Mouse (Mus musculus) c-Kit-positive CD71-positive TER-119-positive erythroid progenitor cells, embryonic 14.5 days (primary cell): ENCODE measurements around the gene Izumo2.
A peak's percentile ranks its signal among the peaks of the same experiment; 100 is the strongest.
"Not testable (repeated sequence)": the region's sequence is repeated elsewhere in the genome, so short reads cannot be mapped to it uniquely, and the experiment has no call there.

ENCODE experiments used
- DNase-seq: peaks from one replicate; pipeline ENCODE4 v3.0.0-alpha.2; 2013; ENCODE audit warnings: low spot score

Gene Izumo2

DNA sequence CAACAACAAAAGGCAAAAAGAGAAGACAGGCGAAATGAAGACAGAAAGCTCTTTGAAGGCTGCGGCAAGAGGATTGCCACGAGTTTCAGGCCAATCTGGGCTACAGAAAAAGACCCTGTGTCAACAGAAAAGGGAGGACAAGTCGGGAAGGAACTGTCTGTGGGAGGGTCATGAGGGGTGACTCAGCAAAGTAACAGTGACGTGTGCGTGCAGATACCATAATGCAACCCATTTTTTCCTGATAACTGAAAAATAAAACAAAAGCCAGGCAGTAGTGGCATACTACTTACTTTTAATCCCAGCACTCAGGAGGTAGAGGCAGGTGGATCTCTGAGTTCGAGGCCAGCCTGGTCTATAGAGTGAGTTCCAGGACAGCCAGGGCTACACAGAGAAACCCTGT is 10.6 kb upstream of the Izumo2 start:
- peak; percentile 7 for DNase-seq

DNA sequence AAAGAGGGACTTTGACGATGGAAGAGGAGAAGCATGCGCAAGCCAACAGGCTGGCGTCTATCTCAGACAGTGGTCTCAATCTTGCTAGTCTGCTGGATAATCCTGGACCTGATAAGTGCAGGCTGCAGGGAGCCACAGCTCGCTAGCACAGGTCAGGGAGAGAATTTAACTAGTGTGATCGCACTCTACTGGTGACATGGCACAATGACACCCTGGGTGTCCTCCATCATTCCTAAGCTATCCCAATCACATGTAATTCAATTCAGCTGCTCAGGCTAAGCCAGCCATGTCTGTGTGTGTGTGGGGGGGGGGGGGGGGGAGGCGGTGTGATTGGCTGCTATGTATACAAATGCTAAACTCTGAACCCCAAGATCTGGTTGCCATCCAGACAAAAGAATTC is 6.6 kb upstream of the Izumo2 start:
- DNase-seq, result no peak

DNA sequence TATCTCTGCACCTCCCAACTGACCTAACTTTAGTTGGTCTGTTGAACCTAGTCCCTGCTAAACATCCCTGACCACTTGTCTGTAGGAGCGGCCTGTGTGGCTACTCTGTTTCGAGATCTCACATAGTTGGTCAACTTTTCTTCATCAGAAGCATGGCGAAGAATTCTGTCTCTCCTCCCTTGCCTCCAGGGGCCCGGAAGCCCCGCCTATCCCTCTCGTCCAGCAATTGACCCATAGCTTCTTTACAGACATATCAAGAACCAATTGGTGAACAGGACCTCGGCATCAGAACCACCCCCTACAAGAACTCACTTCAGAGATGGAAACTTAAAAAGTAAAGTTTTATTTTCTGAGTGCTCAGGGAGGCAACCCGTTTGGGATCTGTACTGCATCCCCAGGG is 5.6 kb upstream of the Izumo2 start:
- no peak for DNase-seq

DNA sequence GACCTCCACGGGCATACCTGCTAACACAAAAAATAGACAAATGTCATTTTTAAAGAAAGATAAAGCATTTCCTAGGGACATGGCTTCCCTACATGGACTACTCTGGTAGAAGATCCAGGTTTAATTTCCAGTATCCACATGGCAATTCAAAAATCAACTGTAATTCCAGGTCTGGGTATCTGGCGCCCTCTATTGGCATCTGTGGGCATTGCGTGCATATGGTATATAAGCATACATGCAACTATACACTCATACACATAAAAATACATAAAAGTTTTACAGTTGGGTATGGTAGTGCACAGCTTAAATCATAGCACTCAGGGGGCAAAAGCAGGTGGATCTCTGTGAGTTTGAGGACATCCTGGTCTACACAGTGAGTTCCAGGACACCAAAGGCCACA is 4.2 kb upstream of the Izumo2 start:
- peak; percentile 25 for DNase-seq

DNA sequence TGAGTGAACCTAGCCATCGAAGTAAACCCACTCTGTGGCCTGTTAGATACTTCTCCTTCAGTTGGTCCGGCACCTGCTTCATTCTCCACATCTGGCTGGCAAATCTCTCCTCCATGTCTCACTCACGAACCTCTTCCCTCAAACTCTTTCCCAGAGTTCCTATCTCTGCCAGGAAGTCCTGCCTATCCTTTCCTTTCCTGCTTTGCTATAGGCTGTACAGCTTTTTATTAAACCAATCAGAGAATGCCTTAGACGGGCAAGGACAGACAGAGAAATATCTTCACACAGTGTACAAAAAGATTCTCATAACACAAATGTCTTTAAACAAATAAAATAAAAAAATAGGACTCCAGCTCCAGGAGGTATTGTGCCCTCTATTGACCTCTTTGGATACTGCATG is 3.5 kb upstream of the Izumo2 start:
- DNase-seq, result no peak

DNA sequence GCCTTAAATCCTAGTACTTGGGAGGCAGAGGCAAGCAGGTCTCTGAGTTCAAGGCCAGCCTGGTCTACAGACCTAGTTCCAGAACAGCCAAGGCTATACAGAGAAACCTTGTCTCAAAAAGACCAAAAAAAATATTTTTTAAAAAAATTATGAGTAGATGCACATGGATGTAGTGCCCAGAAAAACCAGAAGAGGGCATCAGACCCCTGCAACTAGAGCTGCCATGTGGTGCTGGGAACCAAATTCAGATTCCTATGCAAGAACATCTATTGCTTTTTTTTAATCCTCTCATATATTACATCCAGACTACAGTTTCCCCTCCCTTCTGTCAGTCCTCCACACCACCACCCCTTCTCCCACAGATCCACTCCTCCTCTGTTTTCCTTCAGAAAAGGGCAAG is 2.2 kb upstream of the Izumo2 start:
- no peak for DNase-seq

DNA sequence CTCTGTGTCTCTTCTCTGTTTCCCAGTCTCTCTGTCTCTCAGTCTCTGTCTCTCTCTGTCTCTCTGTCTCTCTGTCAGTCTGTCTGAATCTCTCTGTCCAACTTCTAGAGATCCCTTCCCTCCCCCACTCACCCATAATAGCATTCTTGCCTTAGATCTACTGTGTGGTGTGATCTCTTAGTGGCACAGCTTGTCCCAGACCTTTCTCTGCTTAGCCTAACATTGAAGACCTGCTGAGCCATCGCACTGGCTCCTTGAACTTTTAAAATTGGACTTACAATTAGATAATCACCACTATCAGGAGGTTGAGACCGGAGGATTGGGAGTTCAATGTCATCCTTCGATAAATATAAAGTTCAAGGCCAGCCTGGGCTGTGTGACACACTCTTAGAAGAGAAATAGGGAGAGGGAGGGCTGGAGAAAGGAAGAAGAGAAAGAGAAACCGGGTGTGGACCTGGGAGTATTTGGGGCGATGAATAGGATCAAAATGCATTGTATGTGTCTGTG is 1.3 kb upstream of the Izumo2 start:
- no peak for DNase-seq

DNA sequence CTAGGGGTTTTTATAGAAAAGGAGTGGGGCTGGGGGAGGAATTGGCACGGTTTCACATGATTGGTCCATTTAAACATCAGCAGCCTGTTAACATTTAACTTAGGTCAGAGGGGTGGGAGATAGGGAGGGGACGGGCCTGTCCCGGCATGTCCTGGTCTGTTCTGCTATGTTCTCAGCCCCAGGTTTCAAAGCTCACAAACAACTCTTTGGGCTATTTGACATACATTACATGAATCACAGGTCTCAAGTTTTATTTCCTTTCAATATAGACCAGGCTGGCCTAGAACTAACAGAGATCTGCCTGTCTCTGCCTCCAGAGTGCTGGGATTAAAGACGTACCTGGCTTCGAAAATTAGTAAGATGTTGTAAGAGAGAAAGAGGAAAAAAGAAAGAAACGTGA is 449 bp upstream of the Izumo2 start:
- DNase-seq, result not testable (repeated sequence)

DNA sequence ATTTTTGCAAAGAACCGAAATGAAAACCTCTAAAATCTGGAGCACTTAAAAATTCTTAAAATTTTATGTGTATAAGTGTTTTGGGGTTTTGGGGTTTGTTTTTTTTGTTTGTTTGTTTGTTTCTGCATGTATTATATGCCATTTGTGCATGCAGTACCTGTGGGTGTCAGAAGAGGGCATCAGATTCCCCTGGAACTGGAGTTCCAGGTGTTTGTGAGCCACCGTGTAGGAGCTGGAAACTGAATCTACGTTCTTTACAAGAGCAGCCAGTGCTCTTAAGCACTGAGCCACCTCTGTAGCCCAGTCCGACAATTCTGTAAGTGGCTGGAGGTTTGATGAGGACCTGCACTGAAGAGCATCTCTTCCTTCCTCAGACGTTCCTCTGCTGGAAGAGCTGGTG is 1.3 kb downstream of the Izumo2 start:
- no peak for DNase-seq

DNA sequence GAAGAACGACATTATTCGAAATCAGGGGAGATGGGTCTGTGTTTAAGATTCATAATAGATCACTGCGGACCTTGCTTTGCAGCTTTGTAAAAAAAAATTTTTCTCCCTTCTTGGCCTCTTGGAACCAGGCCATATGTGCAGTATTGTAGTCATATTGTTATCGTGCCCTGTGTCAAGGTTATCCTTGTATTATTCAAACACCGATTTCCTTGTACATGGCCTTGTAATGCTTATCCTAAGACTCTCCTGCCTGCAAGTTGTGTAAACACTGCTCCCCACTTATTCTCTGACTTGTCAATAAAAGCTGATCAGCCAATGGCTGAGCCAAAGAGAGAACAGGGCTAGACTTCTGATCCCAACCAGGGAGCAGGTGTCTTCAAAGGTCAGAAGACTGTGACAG is 13.5 kb downstream of the Izumo2 start:
- DNase-seq, result no peak

DNA sequence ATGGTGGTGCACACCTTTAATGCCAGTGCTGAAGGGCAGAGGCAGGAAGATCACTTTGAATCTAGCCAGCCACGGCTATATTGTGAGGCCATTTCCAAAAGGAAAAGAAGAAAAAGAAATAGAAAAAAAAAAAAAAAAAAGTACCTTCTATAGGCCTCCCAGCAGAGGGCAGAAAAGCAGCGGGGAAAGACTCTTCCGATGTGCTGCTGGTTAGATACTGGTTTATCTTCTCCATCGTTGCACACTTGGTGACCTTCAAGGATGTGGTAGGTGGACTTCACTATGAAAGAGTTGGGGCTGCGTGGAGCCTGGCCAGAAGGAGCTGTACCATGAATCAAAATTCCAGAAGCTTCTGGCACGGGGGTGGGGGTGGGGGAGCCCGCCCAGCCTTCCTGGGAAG is 15.8 kb downstream of the Izumo2 start:
- DNase-seq, result no peak

DNA sequence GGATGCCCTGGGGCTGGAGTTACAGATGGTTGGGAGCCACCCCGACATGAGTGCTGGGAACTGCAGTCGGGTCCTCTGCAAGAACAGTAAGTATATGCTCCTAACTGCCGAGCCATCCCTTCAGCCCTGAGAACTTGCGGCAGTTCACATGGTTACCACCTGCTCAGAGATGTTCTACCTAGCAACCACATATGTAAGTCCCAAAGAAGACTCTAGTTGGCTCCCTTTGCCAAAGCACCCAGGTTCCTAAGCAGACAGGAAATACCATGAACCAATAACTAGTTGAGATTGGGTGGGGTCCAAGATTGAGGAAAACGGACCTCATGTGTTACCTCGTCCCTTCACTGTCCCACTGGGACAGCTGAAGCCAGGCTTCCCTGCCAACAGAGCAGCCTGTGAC is 17.8 kb downstream of the Izumo2 start:
- DNase-seq, result no peak

DNA sequence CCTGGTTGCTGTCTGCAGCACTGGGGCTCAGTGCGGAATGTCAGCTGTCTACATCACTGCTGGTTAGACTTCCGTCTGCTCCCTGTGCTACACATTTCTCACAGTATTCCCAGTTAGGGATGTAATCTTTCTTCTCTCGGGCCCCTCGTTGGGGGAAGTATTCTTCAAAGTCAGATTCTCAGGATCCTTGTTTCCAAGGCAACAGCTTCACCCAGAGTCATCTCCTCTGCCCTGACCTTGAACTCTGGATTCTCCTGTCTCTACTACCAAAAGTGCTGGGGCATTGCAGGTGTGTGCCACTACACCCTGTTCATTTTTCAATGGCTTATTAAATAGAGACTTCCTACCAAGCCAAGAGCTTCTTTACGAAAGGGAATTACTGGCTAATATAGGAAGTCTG is 18.6 kb downstream of the Izumo2 start:
- DNase-seq, result no peak

DNA sequence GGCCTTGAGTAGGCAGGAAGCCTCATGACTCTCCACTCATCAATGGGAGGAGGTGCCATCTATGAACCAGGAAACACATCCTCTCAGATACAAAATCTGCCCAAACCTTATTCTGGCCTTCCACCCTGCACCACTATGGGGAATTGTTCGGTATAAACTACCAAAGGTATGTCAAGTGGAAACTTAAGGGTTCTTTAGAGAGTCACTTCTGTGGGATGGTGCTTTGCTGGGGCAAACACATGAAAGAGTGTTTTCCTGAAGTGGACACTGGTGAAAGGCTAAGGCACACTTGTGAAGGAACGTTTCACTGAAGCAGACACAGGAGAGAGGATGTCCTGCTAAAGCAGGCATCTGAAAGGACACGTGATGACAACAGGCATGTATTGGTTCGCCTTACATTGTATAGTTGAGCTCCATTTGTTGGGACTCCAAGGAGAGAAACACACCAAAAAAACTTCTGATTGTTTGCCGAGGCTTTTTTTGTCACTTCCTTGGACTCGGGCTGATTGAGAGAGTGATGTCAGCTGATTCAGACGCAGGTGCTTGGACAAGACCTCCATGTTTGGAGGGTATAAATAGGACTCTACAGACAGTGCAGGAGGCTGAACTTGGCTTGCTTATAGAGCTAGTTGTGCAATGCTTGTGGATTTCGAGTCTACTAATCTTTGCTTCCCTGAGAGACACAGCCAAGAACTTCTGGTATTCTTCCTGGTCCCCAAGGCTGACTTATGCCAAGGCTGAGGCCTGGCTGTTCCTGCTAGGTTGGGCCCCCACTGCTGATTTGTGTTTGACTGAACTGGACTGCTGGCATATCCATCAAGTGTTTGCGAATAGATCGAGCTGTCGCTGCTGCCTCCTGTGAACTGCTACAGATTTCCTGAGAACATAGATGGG is 19.8 kb downstream of the Izumo2 start:
- no peak for DNase-seq

DNA sequence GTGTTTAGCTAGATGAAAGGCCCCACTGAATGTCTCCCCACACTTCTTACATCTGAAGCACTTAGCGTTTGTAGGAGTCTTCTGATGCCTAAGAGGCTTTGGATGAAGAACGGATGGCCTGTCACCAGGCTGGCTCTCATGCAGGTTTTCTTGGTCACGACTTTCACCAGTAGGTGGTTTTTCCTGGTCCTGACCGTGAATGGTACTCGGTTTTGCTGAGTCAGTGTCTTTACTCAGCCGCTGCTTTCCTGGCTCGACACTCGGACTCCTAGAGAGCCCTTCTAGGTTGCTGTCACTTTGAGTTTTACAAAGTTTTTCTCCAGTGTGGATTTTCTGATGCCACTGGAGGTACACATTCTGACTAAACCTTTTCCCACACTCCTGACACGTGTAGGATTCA is 25.2 kb downstream of the Izumo2 start:
- DNase-seq, result no peak

DNA sequence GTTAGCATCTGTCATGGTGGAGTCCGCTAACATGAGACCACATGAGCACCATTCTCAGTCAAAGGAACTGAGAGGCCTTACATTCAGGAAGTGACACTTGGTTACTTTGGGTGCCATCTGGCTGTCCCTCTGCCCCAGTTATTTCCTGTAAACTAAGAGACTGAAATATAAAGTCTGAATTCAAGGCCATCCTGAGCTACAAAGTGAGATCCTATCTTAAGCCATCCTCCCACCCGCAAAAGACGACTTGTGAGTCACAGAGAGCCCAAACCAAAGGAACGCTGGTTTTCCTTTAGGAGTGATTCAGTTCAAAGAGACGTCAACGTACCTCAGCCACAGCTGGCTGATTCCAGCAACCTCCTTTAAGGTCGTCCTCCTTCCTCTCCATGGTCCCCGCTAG is 32.8 kb downstream of the Izumo2 start:
- DNase-seq, result no peak

DNA sequence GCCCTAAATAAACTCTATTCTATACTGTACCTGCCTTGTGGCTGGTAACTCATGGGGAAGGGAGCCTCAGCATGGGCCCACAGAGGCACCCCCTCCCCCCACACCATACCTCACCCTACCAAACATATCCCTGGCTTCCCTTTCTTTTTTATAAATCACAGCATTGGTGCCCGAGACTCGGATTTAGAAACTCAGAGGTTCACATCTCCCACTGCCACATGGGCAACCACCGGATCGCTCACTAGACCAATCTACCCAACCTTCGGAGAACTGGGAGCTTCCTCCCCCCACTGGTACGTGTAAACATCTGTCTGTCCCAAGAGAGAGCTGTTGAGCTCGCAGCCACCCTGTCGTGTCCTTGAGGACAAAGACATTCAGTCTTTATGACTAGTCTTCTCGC is 35.7 kb downstream of the Izumo2 start:
- DNase-seq, result no peak

DNA sequence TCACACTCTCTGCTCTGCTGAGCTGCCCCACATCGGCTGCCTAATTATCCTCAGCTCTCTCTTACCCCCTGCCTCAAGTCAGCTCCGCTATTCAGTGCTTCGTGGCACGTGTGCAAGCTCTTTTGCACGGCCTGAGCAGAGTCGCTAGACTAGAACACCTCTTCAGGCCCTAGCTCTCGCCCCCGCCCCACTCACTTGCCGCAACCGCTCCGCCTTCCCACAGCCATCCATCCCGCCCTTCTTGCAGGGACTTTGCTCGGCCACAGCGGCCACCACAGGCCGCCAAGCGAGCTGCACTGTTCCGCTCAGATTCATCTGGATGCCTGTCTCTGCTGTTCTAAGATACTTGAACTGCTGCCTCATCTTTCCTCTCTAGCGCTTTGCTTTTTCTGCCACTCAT is 36.5 kb downstream of the Izumo2 start:
- peak; percentile 57 for DNase-seq

DNA sequence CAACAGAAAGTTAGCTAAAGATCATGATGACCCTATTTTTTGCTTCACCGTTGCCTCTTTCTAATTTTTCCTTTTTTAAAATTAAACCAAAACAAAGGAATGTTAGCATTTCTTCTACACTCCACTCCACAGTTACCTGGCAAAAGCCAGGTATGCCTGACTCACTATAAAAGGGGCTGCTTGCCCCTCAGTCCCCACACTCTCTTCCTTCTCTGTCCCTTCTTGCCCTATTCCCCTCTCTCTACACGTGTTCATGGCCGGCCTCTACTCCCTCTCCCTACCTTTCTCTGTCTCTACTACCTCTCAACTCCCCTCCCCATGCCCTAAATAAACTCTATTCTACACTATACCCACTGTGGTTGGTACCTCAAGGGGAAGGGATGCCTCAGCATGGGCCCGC is 38.6 kb downstream of the Izumo2 start:
- DNase-seq, result no peak

DNA sequence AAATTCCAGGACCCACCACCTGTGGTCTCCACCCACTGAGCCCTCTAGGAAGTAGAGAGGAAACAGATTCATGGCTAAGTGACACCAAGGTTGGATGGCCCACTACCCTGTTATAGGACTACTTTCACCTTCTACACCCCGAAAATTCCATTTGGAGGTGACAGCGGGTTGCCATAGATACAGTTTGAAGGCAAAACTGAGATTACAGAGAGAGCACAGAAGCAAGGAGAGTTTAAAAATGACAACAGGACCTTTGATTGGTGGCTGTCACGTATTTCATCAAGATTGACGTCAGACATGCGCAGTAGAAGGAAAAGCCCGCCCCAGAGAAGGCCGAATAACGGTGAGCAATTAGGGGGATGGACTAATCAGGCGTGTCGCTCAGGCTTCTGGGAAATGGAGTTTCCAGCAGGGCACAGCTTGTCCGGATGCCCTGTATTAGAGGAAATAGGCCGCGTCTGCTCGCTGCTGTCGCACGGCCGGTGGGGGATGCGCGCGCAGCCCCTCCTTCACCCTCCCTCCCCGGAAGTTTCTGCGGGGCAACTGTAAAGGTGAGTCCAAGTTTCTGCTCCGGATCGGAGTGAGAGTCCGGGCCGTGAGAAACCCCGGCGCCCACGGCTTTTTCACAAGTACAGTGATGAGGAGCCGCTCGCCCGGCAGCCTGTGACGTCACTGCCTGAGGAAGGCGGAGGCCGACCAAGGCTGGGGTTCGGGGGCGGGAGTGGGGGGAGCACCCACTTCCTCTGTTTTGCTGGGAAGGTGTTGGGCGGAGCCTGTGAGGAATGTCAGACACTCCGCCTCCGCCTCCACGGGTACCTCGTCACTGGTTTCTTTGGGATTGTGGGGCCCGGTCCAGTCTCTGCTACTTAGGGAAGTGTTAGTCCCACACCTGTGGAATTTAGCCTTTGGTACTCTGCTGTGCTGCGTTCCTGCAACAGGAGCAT is 39.8 kb downstream of the Izumo2 start, which contains the start of gene Vrk3:
TSS of gene Vrk3 (plus strand) at position 313 of the 944 bp plus-strand sequence.
- peak; percentile 97 for DNase-seq

DNA sequence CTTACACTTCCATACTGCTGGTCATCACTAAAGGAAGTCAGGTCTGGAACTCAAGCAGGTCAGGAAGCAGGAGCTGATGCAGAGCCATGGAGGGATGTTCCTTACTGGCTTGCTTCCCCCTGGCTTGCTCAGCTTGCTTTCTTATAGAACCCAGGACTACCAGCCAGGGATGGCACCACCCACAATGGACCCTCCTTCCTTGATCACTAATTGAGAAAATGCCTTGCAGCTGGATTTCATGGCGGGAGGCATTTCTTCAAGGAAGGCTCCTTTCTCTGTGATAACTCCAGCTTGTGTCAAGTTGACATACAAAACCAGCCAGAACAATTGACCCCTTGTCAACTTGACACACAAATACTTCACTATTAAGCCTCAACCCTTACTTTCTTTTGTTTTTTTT is 42.4 kb downstream of the Izumo2 start, which contains the start of gene Zfp473:
TSS of gene Zfp473 (minus strand) at position 101 of the 400 bp plus-strand sequence.
- DNase-seq, result not testable (repeated sequence)

DNA sequence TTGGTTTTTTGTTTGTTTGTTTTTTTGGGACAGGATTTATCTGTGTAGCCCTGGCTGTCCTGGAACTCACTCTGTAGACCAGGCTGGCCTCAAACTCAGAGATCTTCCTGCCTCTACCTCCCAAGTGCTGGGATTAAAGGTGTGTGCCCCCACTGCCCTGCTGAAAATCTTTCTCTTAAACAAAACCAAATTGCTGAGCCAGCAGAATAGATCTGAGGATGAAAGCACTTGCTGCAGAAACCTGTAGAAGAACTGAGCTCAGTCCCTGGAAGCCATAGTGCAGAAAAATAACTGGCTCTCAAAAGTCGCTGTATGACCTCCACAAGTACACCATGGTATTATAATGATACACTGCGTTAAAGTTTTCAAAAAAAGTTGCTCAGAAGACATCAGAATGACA is 48.6 kb downstream of the Izumo2 start:
- no peak for DNase-seq

DNA sequence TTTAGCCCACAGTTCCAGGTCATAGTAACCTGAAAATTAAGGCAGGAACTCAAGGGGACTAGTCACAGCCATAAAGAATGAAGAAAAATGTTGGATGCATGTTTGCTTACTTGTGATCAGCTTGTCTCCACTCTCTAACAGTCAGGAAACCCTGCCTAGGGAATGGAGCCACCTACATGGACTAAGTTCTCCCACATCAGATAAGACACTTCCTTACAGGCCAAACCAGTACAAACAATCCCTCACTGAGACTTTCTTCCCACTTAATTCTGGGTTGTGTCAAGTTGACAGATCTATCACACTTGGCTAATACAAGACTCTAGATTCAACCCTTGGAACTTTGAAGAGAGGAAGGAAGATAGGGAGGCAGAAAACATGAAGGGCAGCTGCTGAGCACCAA is 51.8 kb downstream of the Izumo2 start:
- DNase-seq, result no peak
